Mouse (Mus musculus) liver, adult 2 months (tissue): Measurements from ENCODE around the gene Bcas3.

Experiments used
- CTCF ChIP-seq: fragments of 200-500 bp; IDR thresholded peaks from 2 replicates; pipeline ENCODE4 v1.5.1; 2011; ENCODE audit warnings: low read depth, low read length, control low read depth
- POLR2A ChIP-seq: fragments of 200-500 bp; IDR thresholded peaks from 2 replicates; pipeline ENCODE4 v1.6.1; 2011; ENCODE audit warnings: low read length, control low read depth; ENCODE audit not compliant: insufficient read depth; ENCODE audit errors: extremely low read depth

GRCm38 (mm10) chr11:85835001-85835752 lies 482.2 kb downstream of the Bcas3 start:
- TF ChIP-seq POLR2A (no peak), CTCF (no peak)
